Mouse (Mus musculus) kidney, adult 11 months (tissue): ENCODE measurements at regions not wholly inside any gene's neighbourhood (a gene's known extent, or its start where the extent isn't known, plus 50 kb on each side); places are given as distances from the start of the nearest gene placed in this dataset.

Source experiments
- DNase-seq: peaks from one replicate; pipeline ENCODE4 v3.0.0; 2022

DNA sequence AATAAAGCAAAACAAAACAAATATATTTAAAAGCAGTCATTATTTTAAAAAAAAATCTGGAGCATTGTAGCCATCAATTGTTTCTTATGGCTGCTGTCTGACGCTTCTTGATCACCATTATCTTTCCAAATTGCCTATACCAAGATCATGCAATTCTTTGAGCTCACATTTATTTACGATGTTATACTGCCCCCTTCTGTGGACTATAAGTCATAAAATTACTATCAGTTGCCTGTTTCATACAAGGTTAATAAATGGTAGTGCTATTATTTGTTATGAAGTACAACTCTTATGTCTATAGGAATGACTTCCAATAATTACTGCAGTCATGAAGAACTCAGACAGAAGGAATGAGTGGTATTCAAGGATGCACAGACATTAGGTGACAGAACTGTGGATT is 57.3 kb upstream of the Eda2r start:
- DNase-seq = no peak

DNA sequence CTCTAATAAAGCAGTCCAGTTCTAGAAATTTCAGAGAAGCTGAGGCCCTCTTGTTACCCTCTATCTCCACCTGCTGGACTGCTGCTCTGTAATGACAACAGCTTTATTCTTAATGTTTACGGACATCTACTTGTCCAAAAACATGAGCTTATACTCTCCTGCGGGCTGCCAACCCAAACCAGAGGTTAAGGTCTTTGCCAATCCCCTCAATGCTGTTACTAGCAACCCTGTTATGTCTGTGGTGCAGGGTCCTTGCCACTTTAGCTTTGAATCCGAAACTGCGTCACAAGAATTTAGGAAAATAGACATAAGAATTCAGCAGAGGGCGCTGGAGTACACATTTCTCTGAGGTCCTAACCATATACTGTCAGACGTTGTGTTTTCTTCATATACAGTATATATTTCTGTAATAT is 54.4 kb upstream of the Eda2r start:
- DNase-seq = peak; percentile 21
